8 mouse cellular contexts compared by ENCODE assay signal in the genomic region with DNA sequence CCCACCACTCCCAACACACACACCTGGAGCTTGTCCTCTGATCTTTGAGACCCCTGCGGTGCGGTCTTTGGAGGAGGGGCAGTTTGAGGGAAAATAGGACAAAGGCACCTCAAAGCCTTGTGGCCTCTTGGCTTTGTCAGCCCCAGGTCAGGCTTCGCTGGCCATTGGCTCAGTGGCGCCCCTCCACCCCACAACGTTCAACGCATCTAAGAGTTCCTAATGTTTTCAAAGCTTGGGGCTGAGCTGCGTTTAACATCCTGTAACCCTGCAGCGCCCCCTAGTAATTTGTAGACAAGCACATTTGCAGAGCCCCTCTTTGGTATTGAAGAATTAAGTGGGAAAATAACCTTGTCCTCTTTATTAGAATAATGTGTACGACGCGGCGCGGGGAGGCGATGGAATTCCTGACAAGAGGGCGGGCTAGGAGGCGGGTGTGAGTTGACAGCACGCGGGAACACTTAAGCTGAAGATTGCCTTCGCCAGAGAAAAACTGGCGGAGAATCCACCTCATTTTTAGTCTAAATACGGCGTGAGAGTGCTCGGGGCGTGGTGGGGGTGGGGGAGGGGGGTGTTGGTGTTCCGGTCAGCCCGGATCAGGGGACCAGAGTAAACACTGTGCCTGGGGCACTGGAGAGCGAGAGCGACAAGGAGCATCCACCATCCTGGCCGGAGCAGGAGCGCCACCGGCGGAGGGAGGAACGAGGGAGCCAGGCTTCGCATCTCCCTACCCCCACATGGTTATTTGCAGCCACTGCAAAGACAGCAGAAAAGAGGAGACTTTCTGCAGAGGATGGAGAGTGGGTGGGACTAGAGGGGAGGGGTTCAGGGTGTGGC. TPM values are rescaled to one million over a fixed set of nuclear protein-coding genes. Genes with fewer than 3 reads are reported as not detected.
A peak's percentile ranks its signal among the peaks of the same experiment; 100 is the strongest.
DNase-seq lines count a peak whose midpoint lies in the region; ATAC-seq lines count a peak whose summit lies in the region.

No protein-coding gene starts in this region.

- ATAC-seq in hindbrain, embryonic 13.5 days (ENCODE audit: low FRiP score) = peak; percentile 87

- H3K27me3 ChIP-seq in hindbrain, embryonic 13.5 days = no peaks in the 10 kb centered on the region

- H3K27ac ChIP-seq in hindbrain, embryonic 13.5 days = peak overlapping the region; percentile 77

- peak; percentile 43 for DNase-seq in MEL-GATA-1-ER (ENCODE audit: extremely low read depth, low read depth)
- DNase-seq in cerebellum, adult 9-11 months = peak; percentile 85
- peak; percentile 47 to 50 for DNase-seq in frontal cortex, postnatal 25 days (ENCODE audit: low spot score in 2 of 2)
- peak; percentile 52 to 57 for DNase-seq in layer of hippocampus, postnatal 36 days
- DNase-seq in lung, postnatal 14 days = peak; percentile 78
- peak; percentile 86 for DNase-seq in retina, postnatal 1 day
- DNase-seq in urinary bladder, postnatal 14 days (ENCODE audit: low spot score) = peak; percentile 65

- H3K9me3 ChIP-seq in hindbrain, embryonic 13.5 days = no peaks in the 10 kb centered on the region

- no peaks in the 10 kb centered on the region for H3K36me3 ChIP-seq in hindbrain, embryonic 13.5 days

- H3K4me1 ChIP-seq in hindbrain, embryonic 13.5 days (replicated peaks) = peaks cover 11% of the 10 kb centered on the region

- H3K4me3 ChIP-seq in hindbrain, embryonic 13.5 days = peak overlapping the region; percentile 45

- H3K9ac ChIP-seq in hindbrain, embryonic 13.5 days = peak overlapping the region; percentile 73

- 2% methylated on average over 34 of the region's 34 CpGs for WGBS in hindbrain, embryonic 13.5 days

- peak overlapping the region; percentile 65 for H3K4me2 ChIP-seq in hindbrain, embryonic 13.5 days

RNA-seq across cellular contexts. Expression of a gene that starts 28.2 kb away (rescaled TPM):
- 0.47 and 0.67 TPM in 2 replicates for polyA plus RNA-seq in hindbrain, embryonic 13.5 days (2015; fragmentation: Nextera tagmentation; extraction: Ambion mirVana)
- total RNA-seq in layer of hippocampus, postnatal 36 days (2021) = not detected

RNA-seq across cellular contexts. Expression of a gene that starts 29.0 kb away (rescaled TPM):
- polyA plus RNA-seq in hindbrain, embryonic 13.5 days (2015; fragmentation: Nextera tagmentation; extraction: Ambion mirVana) = 0.65 and 0.95 TPM in 2 replicates
- total RNA-seq in layer of hippocampus, postnatal 36 days (2021) = 1 to 10 TPM in 1 of 2 experiments, under 1 TPM in 1; 0.22 to 1.4 TPM

RNA-seq across cellular contexts. Expression of a gene that starts 30.7 kb away (rescaled TPM):
- 33.7 and 38.2 TPM in 2 replicates for polyA plus RNA-seq in hindbrain, embryonic 13.5 days (2015; fragmentation: Nextera tagmentation; extraction: Ambion mirVana)
- total RNA-seq in layer of hippocampus, postnatal 36 days (2021) = 10 to 100 TPM; 20.8 to 21.5 TPM

RNA-seq across cellular contexts. Expression of a gene that starts 56.0 kb away (rescaled TPM):
- polyA plus RNA-seq in hindbrain, embryonic 13.5 days (2015; fragmentation: Nextera tagmentation; extraction: Ambion mirVana) = 121 and 122 TPM in 2 replicates
- 10 to 100 TPM; 39.5 to 43.9 TPM for total RNA-seq in layer of hippocampus, postnatal 36 days (2021)

RNA-seq across cellular contexts. Expression of a gene that starts 56.6 kb away (rescaled TPM):
- 123 and 139 TPM in 2 replicates for polyA plus RNA-seq in hindbrain, embryonic 13.5 days (2015; fragmentation: Nextera tagmentation; extraction: Ambion mirVana)
- total RNA-seq in layer of hippocampus, postnatal 36 days (2021) = 100 to 1,000 TPM; 171 to 180 TPM

Comparison
In these comparisons a context has a peak if more than half of its experiments do, and no peak if none do; other contexts are left out.
1. Peak in every context shown above with its lines: DNase-seq, ATAC-seq, H3K4me3 ChIP-seq and H3K27ac ChIP-seq.